Mouse (Mus musculus): ENCODE data around the gene Cd274.

- TF ChIP-seq CTCF (conservative IDR thresholded peaks at IDR 0.05; ENCODE audit: insufficient read depth, insufficient read length, low read depth, low read length) (no peak), POLR2A (IDR thresholded peaks at IDR 0.05; ENCODE audit: low read depth, low read length) (no peak)
Measured at GRCm38 (mm10) chr19:29350991-29351390, 16.3 kb upstream of the Cd274 start.

All from kidney, adult 2 months (tissue).